Mouse (Mus musculus): ENCODE measurements around the gene Btbd2. TPM values are rescaled to one million over a fixed set of nuclear protein-coding genes. Genes with fewer than 3 reads are reported as not detected.
A peak's percentile ranks its signal among the peaks of the same experiment; 100 is the strongest.

Btbd2 gene
- total RNA-seq, 2 experiments from 2014 or later = 38.5 to 40.0 TPM

GRCm38 (mm10) chr10:80671251-80671650, 14.4 kb upstream of the Btbd2 start:
- peak; percentile 79 for DNase-seq (ENCODE audit: low spot score)

DNA sequence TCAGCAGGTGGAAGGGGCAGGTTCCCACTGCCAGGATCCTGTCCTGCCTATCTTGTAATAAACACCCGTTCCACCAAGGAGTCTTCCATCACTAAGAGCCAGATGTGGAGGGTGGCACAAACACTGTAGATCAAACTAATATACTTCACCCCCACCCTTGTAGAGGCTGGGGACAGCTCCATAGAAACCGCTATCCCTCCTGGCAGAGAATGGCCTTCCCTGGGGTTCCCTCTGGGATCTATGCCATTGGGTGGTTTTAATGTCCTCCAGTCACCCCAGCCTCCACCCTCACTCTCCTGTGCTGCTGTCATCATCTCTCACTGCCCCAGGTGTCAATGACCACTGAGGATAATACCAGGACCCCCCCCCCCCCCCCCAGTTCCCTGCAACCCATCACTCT, 13.7 kb upstream of the Btbd2 start:
- no peak for DNase-seq (ENCODE audit: low spot score)

DNA sequence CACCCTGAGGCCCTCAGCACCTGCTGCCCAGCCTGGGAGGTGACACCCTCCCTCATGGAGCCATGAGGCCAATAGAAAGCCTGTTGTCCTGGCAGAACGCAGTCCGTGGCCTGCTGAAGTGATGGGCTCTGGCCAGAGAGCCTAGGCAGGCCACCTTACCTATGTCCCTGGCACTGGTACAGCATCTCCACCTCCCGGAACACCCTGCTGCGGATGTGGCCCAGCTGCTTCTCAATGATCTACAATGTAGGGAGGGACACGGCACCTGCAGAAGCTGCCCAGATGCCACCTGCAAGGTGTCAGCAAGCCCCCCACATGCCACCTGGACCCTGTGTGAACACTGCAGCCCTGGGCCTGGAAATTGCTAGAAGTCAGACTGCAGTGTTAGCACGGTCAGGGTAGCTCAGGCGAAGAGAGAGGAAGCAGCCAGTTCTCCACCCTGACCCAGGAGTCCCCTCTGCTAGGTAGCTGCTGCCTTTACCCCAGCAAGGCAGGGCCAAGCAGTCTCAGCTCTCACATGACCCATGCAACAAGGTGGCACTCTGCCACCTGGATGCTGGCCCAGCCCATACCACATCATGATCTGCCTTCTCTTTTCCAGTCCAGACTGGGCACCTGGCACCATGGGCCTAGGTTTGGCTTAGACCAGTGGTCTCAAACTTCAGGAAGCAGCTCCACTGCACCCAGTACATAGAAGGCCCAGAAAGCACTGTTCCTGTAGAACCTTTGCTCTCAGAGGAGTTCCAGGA, 13.0 kb upstream of the Btbd2 start:
- DNase-seq (ENCODE audit: low spot score) = peak; percentile 83

DNA sequence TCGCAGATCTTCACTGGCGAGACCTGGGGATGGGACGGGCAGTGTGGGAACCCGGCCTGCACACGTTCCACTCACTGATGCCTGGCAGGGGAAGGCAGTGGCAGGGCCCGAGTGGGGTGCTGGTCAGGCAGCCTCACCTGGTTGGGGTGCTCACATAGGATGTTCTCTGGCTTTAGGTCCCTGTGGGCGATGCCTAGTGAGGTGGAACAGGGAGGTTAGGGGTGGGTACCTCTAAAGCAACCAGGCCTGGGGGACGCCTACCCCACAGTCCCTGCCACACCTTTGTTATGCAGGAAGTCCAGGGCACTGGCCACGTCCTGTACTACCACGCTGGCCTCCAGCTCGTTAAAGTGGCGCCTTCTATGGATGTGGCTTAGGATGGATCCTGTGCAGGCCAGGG, 12.1 kb upstream of the Btbd2 start:
- DNase-seq (ENCODE audit: low spot score) = no peak

DNA sequence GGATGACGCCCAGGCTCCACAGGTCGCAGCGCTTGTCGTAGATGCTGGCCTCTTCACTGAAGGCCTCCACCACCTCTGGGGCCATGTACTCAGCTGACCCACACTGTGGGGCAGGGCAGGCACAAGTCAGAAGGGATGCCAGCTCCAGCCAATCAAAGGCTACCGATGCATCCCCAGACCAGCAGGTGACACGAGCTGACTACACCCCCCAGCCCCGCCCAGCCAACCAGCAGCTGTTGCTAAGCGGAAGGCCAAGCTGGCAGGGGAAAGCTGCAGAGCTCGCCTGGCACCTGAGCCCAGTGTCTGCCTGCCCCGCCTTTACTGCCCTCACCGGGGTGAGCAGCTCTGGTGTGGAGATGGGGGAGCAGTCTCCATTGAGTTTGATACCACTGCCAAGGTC, 11.7 kb upstream of the Btbd2 start:
- peak; percentile 90 for DNase-seq (ENCODE audit: low spot score)

- DNase-seq (ENCODE audit: low spot score) = peak; percentile 75
These were observed 10.1 kb upstream of the Btbd2 start for GRCm38 (mm10) chr10:80666837-80667412.

DNA sequence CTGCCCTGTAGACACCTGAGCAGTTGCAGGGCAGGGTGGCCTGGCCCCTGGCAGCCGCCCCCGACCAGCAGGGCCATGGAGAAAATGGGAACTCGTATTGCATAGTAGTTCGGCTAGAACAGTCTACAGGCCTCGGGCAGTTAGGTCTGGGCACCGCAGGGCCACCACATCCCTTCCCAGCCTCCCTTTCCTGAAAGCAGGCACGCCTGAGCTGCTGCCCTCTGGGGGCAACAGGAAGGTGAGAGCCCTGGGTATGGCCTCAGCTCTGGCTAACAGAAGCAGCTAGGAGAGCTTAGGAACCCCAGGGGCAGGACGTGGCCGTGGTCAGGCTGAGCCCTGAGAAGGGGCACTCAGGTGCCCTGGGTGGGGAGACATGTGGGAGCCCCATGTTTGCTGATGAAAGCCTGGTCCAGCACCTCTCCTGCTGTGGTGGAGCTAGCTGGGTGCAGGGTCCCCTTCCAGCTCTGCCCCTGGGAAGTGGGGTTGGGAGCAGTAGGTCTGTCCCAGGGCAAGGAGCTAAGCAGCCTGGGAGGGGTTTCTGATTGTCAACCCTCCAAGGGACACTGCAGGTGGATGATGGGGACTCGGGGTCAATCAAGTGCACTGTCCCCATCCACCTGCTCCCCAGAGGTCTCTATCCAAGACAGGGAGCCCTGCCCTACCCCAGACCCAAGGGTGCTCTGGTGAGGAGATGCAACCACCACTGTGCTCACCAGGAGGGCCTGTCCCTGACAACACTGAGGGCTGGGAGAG, 9.3 kb upstream of the Btbd2 start:
- DNase-seq (ENCODE audit: low spot score) = peak; percentile 28

GRCm38 (mm10) chr10:80665459-80665858, 8.6 kb upstream of the Btbd2 start:
- peak; percentile 55 for DNase-seq (ENCODE audit: low spot score)

DNA sequence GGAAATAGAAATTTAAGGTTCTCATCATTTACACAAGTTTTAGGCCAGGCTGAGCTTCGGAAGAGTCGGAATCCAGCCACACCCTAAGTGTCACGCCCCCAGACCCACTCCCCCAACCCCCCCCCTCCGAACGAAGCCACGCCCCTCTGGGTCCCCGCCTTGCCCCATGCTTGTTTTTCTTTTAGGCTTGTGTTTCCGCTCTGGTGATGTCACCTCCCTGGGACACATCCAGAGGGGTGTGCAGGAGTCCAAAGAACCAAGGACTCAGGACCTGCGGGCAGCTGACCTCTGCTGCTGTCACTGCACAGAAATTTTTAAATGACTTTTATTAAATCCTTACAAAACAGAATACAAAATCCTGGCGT, 8.1 kb upstream of the Btbd2 start:
- peak; percentile 93 for DNase-seq (ENCODE audit: low spot score)

GRCm38 (mm10) chr10:80664197-80665015, 7.5 kb upstream of the Btbd2 start:
- peak; percentile 96 for DNase-seq (ENCODE audit: low spot score)

GRCm38 (mm10) chr10:80663485-80664196, 6.8 kb upstream of the Btbd2 start:
- peak; percentile 36 for DNase-seq (ENCODE audit: low spot score)

DNA sequence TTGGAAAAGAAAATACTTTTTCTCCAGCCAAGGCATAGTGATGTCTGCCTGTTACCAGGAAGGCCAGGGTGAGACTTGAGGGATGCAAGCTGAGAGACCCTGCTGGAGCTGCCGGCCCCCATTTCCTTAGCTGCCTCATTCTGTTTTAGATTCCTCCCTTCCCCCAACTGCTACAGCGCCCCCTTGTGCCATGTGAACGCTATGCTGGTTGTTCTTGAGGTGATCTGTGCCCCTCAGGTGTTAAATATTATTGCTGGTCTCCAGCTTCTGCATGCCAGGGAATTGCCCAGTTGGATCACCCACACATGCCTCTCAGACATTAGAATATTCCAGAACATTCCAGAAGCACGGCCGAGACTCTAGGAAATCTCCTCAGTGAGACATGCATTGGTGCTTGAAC, 4.3 kb upstream of the Btbd2 start:
- peak; percentile 44 for DNase-seq (ENCODE audit: low spot score)

DNA sequence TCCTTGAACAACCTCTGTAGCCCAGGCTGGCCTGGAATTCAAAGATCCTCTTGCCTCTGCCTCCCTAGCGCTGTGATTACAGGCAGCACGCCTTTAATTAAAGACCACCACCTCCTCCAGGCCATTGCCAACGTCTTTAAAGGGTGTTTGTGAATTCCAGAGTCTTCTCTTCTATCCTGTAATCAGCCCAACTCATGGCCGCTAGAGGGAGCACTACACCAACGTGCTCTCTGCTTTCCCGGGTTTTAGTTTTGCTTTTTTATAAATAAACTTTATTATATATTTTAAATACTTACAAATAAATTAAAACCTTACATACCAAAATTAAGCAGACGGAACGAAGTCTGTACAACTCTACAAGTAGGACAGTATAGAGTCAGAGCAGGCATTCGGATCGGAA, 2.3 kb upstream of the Btbd2 start:
- peak; percentile 82 for DNase-seq (ENCODE audit: low spot score)

DNA sequence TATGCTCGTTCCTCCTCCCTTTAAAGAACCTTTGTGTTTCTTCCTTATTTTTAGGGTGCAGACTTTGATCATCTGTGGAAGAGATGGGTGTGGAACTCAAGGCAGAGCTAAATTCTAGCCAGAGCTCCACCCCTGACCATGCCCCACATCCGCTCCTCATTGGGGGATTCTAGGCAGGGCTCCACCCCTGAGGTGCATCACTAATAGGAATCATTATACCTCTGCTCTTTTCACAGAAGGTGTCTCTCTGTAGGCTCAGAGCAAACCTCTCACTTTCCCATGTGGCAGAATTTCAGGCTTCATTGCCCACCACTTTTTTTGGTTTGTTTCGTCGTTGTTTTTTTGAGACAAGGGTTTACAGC, 2.0 kb upstream of the Btbd2 start:
- peak; percentile 47 for DNase-seq (ENCODE audit: low spot score)

GRCm38 (mm10) chr10:80658194-80658840, 1.4 kb upstream of the Btbd2 start:
- no peak for DNase-seq (ENCODE audit: low spot score)

DNA sequence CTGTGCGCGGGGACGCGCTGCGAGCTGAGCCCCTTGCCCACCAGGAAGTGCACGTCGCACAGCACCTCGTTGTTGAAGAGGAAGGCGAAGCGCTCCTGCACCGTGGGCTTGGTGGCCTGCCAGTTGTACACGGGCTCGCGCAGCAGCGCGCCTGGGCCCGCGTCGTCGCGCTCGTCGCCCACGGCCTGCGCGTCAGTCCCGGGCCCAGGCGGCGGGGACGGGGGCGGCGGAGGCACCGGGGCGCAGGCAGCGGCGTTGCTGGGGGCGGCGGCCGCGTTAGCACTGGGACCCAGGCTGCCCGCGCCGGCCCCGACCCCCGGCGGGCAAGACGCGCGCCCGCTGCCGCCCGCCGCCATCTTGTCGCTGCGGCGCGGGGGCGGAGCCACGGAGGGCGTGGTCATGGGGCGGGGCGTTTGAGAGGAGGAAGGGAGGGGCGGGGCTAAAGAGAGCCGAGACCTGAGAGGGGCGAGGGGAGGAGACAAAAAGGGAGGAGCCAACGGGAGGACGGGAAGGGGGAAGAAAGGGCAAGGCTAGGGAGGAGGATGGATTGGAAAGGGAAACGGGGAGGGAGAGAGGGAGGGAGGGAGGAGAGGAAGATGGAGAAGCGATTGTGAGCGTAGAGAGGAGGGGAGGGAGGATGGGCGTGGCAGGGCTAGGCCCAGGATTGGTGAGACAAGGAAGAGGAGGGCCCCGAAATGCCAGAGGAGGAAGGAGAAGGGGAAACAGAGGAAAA, 575 bp downstream of the Btbd2 start:
- peak; percentile 98 for DNase-seq (ENCODE audit: low spot score)

- no peak for DNase-seq (ENCODE audit: low spot score)
These were observed 1.3 kb downstream of the Btbd2 start for GRCm38 (mm10) chr10:80655406-80656129.

GRCm38 (mm10) chr10:80654866-80655265, 2.0 kb downstream of the Btbd2 start:
- no peak for DNase-seq (ENCODE audit: low spot score)

GRCm38 (mm10) chr10:80653156-80653720, 3.6 kb downstream of the Btbd2 start:
- no peak for DNase-seq (ENCODE audit: low spot score)
